Mouse (Mus musculus) ES-E14 (cell line): ENCODE measurements around the gene Scnn1g. TPM values are rescaled to one million over a fixed set of nuclear protein-coding genes. Genes with fewer than 3 reads are reported as not detected.
A peak's percentile ranks its signal among the peaks of the same experiment; 100 is the strongest.

ENCODE experiments used
- DNase-seq: peaks from one replicate; pipeline ENCODE4 v3.0.0-alpha.2; 2013; ENCODE audit warnings: low read depth, low spot score
- H3K27ac ChIP-seq: 2 replicates; pipeline ENCODE4 v1.5.1; 2012; ENCODE audit warnings: low read depth, mild to moderate bottlenecking, low read length, moderate library complexity, mixed read lengths; ENCODE audit not compliant: poor library complexity, insufficient read depth, severe bottlenecking
- H3K36me3 ChIP-seq: 2 replicates; pipeline ENCODE4 v1.6.1; 2012; ENCODE audit warnings: mild to moderate bottlenecking, low read length, moderate library complexity, mixed read lengths; ENCODE audit not compliant: control insufficient read depth, poor library complexity, insufficient read depth, severe bottlenecking
- H3K4me1 ChIP-seq, 2 experiments: fragments of 150-350 bp in 1 of 2; sonication (generic) in 1 of 2; 2 replicates each; pipeline ENCODE4 v1.6.1; 2012; ENCODE audit warnings: low read length in 2 of 2, mild to moderate bottlenecking in 1 of 2, mixed read lengths in 1 of 2; ENCODE audit not compliant: control insufficient read depth in 2 of 2, insufficient read depth in 2 of 2, poor library complexity in 1 of 2
- H3K4me3 ChIP-seq, 2 experiments: fragments of 150-350 bp in 1 of 2; sonication (generic) in 1 of 2; 2 replicates each; pipeline ENCODE4 v1.5.1; 2012; ENCODE audit warnings: low read length in 2 of 2, low read depth in 1 of 2, mild to moderate bottlenecking in 1 of 2, mixed read lengths in 1 of 2; ENCODE audit not compliant: insufficient read depth in 1 of 2, poor library complexity in 1 of 2, severe bottlenecking in 1 of 2
- H3K9ac ChIP-seq: 2 replicates; pipeline ENCODE4 v1.6.1; 2012; ENCODE audit warnings: low read depth, mild to moderate bottlenecking, low read length, mixed read lengths; ENCODE audit not compliant: poor library complexity, insufficient read depth, severe bottlenecking
- H3K9me3 ChIP-seq: fragments of 150-350 bp; sonication (generic); 2 replicates; pipeline ENCODE4 v1.6.1; 2012; ENCODE audit warnings: low read depth, mild to moderate bottlenecking, low read length; ENCODE audit not compliant: control insufficient read depth, insufficient read depth
- CHD2 ChIP-seq: IDR thresholded peaks from 2 replicates; pipeline ENCODE4 v1.6.1; 2014; ENCODE audit warnings: mild to moderate bottlenecking, low read depth, low read length, inconsistent platforms
- HCFC1 ChIP-seq: IDR thresholded peaks from 2 replicates; pipeline ENCODE4 v1.6.1; 2012; ENCODE audit warnings: low read length, inconsistent platforms, borderline replicate concordance; ENCODE audit not compliant: insufficient read depth
- MAFK ChIP-seq: IDR thresholded peaks from 2 replicates; pipeline ENCODE4 v1.6.1; 2014; ENCODE audit warnings: mild to moderate bottlenecking, low read depth, low read length, inconsistent platforms; ENCODE audit not compliant: insufficient read depth
- ZC3H11A ChIP-seq: IDR thresholded peaks from 2 replicates; pipeline ENCODE4 v1.6.1; 2012; ENCODE audit warnings: low read depth, mild to moderate bottlenecking, inconsistent platforms, low read length, borderline replicate concordance
- ZNF384 ChIP-seq: IDR thresholded peaks from 2 replicates; pipeline ENCODE4 v1.6.1; 2012; ENCODE audit warnings: low read depth, low read length, inconsistent platforms
- in situ Hi-C, 2 experiments: fragments of 600-800 bp; cut with MboI; formaldehyde crosslinking; loops; one replicate each; pipeline ENCODE4 v1.15.1; 2025; ENCODE audit warnings: low sequenced_read_pairs in 2 of 2, inconsistent platforms in 1 of 2; ENCODE audit not compliant: unreplicated experiment in 2 of 2
- total RNA-seq: library from RNA; depleted of rRNA; stranded (reverse); fragments of 300-350 nt; gene quantifications from 2 replicates; pipeline ENCODE4 v1.2.3, GENCODE M21; 2012

The Scnn1g gene
- total RNA-seq, 1 experiment: not detected

GRCm38 (mm10) chr7:121730225-121730624 lies 4.1 kb upstream of the Scnn1g start:
- H3K9ac ChIP-seq: no peak overlapping the region
- DNase-seq: peak; percentile 43
- in situ Hi-C loops: loop anchor here (5.0 to 25.0 kb wide), 2 partner anchors 232 to 237 kb away; no protein-coding TSS in a partner anchor
- no peak overlapping the region for H3K27ac ChIP-seq
- TF ChIP-seq ZNF384 (no peak), CHD2 (no peak), ZC3H11A (no peak), MAFK (no peak), HCFC1 (no peak)
- no peaks in the 10 kb centered on the region for H3K4me1 ChIP-seq
- no peaks in the 10 kb centered on the region for H3K9me3 ChIP-seq
- H3K36me3 ChIP-seq: no peaks in the 10 kb centered on the region
- no peak overlapping the region for H3K4me3 ChIP-seq

- TF ChIP-seq ZC3H11A: no peak
- TF ChIP-seq MAFK: no peak
- TF ChIP-seq ZNF384: no peak
- no peak for TF ChIP-seq HCFC1
- TF ChIP-seq CHD2: no peak
- H3K4me1 ChIP-seq: peaks cover 0 to 4% of the 10 kb centered on the region in 2 experiments; a peak in 1 of 4 replicates
- H3K36me3 ChIP-seq: no peaks in the 10 kb centered on the region
- H3K27ac ChIP-seq: no peak overlapping the region
- H3K9ac ChIP-seq: no peak overlapping the region
- in situ Hi-C loops: loop anchor here in 1 of 2 experiments (25.0 kb wide), 1 partner anchor 225 kb away; no protein-coding TSS in a partner anchor
- peak overlapping the region in 1 of 2 experiments; percentile 20; a peak in 1 of 4 replicates for H3K4me3 ChIP-seq
- no peak for DNase-seq
- H3K9me3 ChIP-seq: no peaks in the 10 kb centered on the region
These were observed 3.5 kb downstream of the Scnn1g start for GRCm38 (mm10) chr7:121737511-121738415.

DNA sequence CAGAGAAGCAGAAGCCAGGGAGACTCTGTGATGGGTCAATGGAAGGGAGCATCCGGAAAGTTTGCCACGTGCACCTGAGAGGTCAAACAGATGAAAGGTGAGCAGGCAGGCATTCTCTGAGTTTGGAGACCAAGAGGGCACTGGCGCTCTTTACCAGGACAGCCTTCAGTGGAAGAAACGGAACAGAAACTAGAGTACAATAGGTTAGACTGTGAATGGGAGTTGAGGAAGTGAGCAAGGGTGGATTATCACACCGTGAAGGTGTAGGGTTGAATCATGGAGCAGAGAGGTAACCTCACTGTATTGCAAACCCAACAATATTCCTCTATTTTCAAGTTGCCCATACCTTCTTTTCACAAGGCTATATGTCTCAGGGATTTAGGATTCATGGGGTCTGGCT lies 16.0 kb downstream of the Scnn1g start:
- peaks cover 0 to 2% of the 10 kb centered on the region in 2 experiments; a peak in 1 of 4 replicates for H3K4me1 ChIP-seq
- no peaks in the 10 kb centered on the region for H3K9me3 ChIP-seq
- no peaks in the 10 kb centered on the region for H3K36me3 ChIP-seq
- no peak overlapping the region for H3K4me3 ChIP-seq
- H3K27ac ChIP-seq: no peak overlapping the region
- no peak for TF ChIP-seq ZNF384
- TF ChIP-seq HCFC1: no peak
- TF ChIP-seq CHD2: no peak
- TF ChIP-seq MAFK: no peak
- no peak for TF ChIP-seq ZC3H11A
- no peak overlapping the region for H3K9ac ChIP-seq
- no peak for DNase-seq
- in situ Hi-C loops: no loop called here

- in situ Hi-C loops: no loop called here
These were observed 20.5 kb downstream of the Scnn1g start for GRCm38 (mm10) chr7:121754748-121755147.

More at GRCm38 (mm10) chr7:121754748-121755147, 20.5 kb downstream of the Scnn1g start:
- TF ChIP-seq ZC3H11A (no peak), ZNF384 (no peak)
- no peaks in the 10 kb centered on the region for H3K4me1 ChIP-seq
- H3K4me3 ChIP-seq: no peak overlapping the region
- no peak overlapping the region for H3K9ac ChIP-seq
- no peak for DNase-seq
- no peaks in the 10 kb centered on the region for H3K9me3 ChIP-seq
- no peak overlapping the region for H3K27ac ChIP-seq
- H3K36me3 ChIP-seq: no peaks in the 10 kb centered on the region
